Mouse (Mus musculus) right cerebral cortex, postnatal 36 days (tissue): ENCODE data around the gene Abhd2.

ENCODE experiments used
- DNase-seq, 2 experiments: peaks; one replicate each; pipeline ENCODE4 v3.0.0; 2022; ENCODE audit warnings: low spot score in 2 of 2, mixed read lengths in 1 of 2

Abhd2 gene

DNA sequence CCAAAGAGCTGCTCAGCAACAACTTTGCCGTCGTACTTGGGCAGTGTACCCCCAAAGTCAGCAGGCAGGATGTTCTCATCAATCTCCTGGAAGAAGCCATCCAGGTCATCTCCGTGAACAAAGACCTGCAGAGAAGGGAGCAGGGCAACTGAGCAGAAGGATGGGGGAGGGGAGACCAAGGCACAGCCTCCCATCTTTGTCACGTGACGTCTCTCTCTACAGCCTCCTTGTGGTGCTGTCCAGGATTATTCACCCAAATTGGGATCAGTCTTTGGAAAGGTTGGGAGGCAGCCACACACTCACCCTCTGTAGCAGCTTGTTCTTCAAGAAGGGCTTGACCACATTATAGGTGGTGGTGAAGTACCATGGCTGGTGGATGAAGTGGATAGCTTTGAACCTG is 102.6 kb downstream of the Abhd2 start:
- no peak for DNase-seq

DNA sequence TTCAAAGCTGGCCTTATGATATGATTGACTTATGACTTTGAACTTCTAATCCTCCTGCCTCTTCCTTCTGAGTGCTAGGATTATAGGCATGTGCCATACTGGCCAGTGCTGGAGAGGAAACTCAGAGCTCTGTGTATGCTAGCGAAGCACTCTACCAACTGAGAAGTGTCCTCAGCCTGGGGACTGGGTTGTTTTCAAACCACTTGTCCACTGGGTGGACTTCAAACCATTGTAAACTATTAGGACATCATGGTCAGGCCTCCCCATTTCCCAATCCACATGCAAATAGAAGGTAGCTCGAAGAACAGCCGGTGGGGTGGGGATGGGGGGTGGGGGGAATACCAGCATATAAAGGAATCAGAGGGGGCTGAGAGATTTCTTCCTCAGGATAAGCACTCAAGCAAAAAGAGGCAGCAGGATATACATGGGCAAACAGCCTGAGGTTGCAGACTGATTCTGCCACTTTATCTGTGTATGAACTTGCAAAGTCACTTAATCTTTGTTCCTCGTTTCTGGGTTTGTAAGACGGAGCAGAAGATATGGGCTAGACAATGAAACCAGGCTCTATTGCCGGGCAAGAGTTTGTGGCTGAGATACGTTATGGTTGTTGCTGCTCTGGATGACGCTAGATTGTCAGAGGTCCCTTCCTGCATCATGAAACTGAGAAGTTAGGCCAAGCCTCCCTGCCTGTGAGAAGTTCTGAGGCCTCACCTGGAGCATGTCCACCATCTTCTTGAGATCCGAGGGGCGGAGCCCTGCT is 103.7 kb downstream of the Abhd2 start:
- no peak for DNase-seq

DNA sequence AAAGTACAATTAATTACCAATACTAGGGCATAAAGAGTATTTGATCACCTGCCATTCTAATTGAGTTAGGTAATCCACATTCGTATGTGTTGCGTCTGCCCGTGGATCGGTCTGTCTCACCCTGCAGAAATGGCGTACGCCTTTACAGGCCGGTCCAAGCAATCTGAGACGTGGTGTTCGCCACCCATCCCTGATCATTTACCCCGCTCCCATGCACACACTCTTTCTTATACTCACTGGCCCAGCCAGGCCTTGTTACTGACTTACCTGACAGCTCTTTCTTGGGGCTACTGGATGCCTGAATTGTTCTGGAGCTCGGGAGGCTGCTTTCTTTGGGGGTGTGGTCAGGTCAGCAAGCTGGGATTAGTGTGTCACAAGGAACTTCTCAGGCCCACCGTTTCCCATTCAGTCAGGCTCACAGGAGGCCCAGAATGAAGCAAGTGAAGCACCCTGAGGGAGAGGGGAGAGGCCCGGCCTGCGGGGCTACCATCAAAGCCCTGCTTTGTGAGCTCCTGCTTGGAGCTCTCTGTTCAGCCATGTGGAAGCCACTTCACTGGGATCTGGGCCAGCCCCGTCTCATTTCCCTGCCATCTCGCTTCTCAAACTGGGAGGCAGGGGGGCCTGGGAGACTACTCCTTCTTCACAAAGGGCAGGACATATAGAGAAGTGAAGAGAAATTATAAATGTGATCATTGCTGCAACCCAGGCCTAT is 113.6 kb downstream of the Abhd2 start, which contains the start of gene Rlbp1:
TSS of gene Rlbp1 (minus strand) at position 627 of the 712 bp plus-strand sequence.
- no peak for DNase-seq

DNA sequence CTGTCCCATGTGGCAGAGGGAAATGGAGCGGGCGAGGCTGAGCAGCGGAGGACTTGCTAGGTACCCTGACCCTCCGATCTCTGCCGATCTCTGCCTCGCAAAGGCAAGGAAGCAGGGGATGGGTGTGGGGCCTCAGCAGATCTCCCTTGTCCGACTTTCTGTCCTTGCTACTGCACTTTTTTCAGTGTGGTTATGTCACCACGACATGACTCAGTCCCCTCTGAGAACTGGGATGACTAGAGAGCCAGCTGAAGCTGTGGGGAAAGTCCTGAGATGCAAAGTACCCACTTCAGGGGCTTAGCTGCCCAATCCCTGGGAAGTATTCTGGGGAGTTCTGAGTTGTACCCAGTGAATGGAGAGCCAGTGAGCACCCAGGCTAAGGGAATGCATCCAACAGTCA is 114.1 kb downstream of the Abhd2 start:
- DNase-seq = no peak

DNA sequence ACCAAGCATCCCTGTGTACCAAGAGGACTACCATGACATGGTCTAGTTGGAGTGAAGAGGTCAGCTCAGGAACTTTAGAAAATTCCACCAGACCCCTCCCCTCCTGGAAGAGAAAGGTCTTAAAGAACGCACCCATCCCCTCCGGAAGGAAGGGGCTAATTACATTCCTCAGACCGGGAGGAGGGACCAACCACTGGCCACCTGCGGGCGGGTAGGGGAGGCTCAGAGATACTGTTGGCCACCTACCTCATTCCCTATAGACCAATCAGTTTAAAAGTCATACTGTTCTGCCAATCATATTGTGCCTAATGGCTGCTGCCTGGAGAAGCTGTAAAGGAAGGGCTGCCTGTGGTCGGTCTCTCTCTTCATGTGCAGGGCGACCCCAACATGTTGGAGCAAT is 115.0 kb downstream of the Abhd2 start:
- DNase-seq = no peak

DNA sequence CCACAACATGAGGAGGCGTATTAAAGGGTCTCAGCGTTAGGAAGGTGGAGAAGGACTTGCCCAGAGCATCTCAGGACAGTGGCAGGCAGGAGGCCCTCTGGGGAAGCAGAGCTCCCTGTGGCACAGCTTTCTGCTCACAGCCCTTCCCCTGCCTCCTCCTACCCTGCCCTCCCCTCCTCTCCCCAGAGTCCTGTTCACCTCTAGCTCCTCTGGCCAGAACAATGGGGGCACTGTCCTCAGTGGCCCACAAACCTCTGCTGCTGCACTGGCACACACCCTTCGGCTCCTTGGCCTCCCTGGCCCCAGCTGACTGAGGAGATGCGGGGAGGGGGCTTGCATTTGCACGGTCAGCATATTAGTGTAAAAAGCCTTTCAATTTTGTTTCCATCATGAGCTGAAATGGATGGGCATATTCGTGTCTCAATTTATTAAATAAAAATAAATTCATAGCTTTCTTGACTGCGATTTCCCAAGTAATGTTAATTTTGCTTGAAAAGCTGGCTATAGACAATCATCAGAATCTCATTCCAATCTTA is 115.7 kb downstream of the Abhd2 start:
- DNase-seq = no peak

DNA sequence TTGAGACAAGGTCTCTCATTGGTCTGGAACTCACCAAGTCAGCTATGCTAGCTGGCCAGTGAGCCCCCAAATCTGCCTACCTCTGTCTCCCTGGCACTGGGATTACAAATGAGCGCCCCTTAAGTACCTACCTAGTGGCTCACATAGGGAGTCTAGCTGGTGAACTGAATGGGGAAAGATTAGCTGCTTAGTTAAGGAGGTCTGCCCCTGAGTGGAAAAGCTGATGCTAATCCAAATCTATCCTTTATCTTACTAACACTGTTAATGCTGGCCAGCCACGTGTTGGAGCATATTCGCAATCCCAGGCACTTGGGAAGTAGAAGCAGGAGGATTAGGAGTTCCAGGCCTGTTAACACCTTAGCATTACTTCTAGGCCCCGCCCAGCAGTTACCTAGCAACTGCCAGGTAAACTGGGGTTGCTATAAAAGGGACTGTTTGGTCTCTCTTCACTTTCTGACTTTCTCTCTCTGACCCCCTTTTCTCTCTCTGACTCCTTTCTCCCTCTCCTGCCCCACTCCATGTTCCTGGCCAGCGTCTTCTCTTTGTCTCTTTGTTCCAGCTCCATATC is 117.2 kb downstream of the Abhd2 start:
- no peak for DNase-seq

DNA sequence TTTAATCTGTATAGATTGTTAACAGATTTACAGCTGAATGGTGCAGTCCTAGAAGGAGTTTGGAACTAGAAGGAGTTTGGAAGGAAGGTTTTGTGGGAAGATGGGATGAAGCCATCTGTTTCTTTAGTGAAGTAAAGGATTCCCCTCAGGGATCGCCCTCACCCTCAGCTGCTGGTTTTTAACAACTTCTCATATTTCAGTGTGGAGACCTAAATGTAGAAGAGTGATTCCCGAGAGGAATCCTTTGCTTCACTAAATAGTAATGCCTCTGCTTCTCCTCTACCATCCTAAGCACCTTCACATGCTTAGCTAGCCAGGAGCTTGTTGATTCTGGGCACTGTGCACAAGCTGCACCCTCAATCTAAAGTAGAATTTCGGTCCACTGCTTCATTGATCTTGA is 118.5 kb downstream of the Abhd2 start:
- DNase-seq = no peak

DNA sequence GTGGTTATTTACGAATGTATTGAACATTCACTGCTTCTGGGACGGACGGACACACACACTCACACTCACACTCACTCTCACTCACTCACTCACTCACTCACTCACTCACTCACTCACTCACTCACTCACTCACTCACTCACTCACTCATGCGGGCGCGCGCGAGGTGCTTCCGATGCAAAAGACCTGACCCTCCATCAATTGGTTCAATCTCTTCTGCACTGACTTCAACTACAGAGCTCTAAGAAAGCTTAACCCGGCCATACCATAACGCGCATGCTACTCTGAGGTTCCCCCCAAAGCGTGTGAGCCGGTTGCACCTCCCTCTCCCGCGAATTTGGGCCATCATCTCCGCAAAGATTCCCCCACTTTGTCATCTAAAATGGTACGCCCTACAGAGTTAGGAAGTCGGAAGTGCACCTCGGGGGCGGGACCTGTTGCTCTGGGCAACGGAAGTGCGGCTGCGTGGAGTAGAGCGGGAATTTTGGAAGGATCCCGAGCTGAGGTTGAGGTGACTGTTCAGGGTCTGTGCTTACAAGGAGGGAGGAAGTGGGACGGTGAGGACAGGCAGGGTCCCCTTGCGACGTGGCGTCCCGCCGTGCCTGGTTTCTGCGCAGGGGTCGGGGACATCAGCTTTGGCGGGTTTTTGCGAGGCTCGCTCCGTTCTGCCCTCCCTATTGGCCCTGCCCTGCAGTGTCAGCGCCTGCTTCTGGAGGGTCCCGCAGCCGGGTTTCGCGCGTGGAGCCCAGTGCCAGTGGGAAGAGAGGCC is 119.1 kb downstream of the Abhd2 start, which contains the start of gene Fanci:
TSS of gene Fanci (plus strand) at position 47 of the 767 bp plus-strand sequence.
- DNase-seq = peak; percentile 89

DNA sequence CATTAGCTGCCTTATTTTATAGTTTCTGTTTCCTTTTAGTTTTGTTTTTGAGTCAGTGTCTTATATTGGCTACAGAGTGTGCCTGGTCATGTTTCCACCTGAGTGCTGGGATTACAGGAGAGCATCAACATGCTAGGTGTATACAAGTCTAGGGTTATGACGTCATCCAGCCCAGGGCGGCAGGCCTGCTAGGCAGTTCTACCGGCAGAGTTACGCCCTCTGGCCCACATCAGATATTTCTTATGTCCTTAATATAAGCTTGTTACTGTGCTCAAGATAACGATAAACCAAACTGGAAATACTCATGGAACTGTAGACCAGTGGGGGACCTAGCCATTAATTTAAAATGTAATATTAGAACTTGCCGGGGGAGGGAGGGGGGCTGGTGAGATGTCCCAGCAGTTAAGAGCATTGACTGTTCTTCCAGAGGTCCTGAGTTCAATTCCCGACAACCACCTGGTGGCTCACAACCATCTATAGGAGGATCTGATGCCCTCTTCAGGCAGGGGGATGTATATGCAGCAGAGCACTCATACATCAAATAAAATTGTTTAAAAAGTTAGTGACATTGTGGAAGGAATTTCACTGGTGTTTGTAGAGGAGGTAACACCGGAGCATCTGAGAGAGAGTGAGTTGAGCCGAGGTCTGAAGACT is 120.0 kb downstream of the Abhd2 start:
- DNase-seq = no peak

DNA sequence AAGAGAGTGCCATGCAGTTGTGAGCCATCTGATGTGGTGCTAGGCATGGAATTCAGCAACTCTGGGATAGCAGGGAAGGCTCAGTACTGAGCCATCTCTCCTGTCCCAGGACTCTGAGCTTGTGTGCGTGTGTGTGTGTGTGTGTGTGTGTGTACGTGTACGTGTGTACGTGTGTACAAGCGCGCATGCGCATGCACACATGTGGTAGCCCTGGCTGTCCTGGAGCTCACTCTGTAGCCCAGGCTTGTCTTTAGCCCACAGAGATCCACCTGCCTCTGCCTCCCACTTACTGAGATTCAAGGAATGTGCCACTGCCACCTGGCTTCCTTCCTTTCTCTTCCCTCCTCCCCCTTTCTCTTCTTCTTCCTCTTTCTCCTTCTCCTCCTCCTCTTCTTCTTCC is 120.9 kb downstream of the Abhd2 start:
- no peak for DNase-seq

DNA sequence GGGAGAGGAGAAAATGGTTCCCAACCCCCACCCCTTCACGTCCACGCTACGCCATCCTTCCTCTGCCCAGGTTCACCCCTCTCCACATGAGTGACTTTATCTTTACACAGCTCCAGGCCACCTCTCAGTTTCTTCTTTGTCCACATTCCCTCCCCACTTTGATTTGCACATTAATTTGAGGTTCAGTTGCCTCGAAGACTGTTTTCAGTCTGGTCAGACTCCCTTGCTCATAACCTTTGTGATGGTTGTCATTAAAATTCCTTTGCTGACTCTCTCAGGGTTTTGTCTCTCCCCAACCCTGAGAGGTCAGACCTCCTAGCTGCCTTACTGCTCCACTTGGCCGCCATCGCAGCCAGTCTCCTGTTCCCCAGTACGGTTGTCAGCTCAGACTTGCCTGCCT is 121.7 kb downstream of the Abhd2 start:
- DNase-seq = no peak

DNA sequence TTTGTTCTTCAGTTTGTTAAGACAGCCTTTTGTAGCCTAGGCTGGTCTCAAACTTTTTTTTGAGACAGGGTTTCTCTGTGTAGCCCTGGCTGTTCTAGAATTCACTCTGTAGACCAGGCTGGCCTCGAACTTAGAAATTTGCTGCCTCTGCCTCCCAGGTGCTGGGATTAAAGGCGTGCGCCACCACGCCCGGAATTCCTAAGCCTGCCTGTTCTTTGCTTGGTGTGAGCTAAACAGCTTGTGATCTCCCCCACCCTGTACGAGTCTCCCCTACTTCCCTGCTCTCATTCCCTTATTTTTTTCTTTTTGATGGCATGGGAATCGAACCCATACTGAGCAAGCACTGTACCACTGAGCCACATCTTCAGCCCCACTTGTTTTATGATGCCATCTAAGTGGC is 122.2 kb downstream of the Abhd2 start:
- no peak for DNase-seq

DNA sequence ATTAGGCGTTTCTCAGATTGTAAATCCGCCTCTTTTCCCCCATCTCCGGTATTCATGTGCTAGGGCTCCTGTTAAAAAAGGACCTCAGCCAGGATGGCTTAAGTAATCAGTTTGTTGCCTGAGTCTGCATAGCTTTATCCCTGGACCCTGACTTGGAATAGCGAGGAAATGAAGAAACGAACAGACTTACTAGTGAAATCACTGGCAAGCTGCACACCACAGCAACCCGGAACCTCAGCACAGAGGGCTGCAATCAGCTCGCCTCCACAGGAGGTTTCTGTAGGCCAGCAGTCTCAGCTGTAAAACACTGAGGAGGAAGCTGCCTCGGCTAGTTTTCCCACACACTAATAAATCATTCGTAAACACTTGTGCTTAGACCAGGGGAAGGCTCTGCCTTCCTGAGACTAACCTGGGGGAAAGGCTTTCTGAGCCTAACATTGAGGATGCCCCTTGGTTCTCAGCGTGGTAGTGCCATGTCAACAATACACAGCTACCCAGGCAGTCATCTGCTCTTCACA is 124.5 kb downstream of the Abhd2 start:
- DNase-seq = no peak

DNA sequence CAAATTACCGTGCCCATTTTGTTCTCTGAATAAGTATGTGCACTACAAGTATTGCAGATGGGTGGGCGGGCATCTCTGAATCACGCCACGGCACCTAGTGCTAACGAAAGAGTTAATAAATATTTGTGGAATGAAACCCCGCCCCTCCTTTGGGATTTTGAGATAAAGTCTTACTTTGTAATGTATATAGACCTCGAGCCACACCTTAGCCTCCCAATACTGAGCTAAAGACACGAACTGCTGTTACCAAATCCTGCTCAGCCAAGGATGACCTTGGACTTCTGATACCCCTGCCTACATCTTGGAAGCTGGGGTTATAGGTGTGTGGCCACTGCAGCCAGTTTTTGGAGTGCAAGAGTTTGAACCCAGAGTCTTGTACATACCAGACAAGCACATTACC is 125.4 kb downstream of the Abhd2 start:
- no peak for DNase-seq

DNA sequence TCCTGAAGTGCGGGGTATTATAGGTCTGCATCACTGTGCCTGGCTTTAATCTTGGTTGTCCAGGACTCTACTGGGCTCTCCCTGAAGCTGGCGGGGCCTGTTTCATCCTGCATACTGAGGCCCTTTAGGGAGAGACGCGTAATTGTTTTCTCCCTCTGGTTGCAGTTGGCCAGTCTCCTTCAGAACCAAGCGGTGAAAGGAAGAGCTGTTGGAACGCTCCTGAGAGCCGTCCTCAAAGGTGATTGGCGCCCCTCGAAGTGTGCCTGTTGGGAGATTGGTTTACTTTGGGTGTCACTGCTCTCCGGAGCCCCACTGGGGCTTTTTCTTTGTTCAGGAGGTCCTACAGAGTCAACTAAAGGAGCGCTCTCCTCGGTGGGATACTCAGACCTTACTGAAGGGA is 126.0 kb downstream of the Abhd2 start:
- no peak for DNase-seq

DNA sequence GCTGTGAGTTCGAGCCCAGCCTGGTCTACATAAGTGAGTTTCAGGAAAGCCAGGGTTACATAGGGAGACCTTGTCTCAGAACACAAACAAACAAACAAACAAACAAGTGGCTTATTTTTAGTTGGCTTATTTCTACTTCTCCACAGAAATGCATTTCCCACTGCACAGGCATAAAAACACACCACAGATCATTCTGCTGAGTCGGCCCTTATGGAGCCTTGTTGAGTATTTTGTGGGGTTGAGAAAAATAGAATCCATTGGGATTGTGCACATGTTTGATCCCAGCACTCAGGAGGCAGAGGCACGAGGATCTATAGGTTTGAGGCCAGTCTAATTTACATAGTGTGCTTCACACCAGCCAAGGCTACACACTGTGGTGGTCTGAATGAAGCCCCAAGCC is 127.3 kb downstream of the Abhd2 start:
- DNase-seq = no peak

DNA sequence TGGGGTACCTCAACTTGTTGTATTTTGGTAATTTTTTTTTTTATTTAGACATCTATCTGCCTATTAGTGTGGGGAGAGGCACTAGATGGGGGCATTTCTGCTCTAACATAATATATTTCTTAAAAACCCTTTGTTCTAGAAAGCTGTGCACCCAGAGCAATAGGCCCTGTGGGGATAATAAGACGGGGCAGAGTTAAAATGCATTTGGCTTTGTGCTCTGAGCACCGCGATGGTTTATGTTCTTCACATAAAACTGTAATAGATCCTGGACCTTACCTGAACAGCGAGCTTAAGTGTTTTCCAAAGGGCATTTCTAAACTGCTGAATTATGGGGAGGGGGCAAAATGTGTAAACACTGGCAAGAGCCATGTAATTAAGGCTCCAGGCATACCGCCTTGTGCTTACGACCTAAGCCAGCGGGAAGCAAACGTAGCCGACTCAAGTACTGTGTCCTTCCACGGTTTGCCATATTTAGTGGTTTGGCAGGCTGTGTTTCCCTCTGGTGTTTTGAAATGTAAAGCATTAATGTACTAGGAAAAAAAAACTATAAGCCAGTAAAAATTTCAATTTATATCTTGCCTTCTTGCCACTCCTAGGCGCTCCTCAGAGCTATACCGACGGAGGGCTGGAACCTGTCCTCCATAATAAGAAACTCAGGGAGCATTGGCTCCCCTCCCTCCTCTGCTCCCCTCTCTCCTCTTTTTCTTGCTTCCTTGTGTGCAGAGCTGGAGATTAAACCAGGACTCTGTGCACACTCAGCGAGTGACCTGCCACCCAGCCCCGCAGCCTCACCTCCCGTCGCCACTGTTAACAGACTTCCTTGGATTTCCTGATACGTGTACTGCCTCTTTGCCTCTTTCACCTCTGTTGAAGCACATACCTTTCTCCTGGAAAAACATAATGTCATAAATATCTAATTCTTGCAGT is 141.7 kb downstream of the Abhd2 start:
- no peak for DNase-seq
